In the genomic region with DNA sequence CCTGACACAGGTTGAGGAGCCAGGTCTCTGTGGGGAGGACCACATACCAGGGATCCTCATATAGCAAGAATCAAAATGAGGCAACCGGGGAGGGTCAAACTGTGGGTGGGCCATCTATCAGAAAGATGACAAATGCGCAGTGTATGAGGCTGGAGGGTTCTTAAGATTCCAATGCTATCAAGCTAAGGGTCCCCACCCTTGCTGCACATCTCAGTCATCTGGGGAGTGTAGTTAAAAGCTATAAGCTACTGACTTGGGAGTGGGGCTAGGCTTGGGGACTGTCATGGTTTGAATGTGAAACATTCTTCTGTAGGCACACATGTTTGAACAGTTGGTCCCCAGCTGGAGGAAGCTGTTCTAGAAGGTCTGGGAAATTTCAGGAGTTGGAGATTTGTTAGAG, we compare ENCODE assay signal across 31 mouse cellular contexts.
DNase-seq lines count a peak whose midpoint lies in the region; ATAC-seq and TF ChIP-seq lines count a peak whose summit lies in the region.
"Had no signal": no experiment of that assay in that cellular context is flagged by ENCODE, and none has a peak within 500 bp of the region (broad histone marks: within the 10 kb centered on the region; RNA-seq: fewer than 3 reads in every experiment).

No protein-coding gene starts in this region.

- no peak for DNase-seq in frontal cortex, postnatal 36 days (ENCODE audit: low spot score in 2 of 2)
- no peak for DNase-seq in heart, postnatal 14 days
- DNase-seq in layer of hippocampus, adult 11-12 months (ENCODE audit: low spot score), result peak; percentile 21
- no peak for DNase-seq in layer of hippocampus, postnatal 25 days (ENCODE audit: extremely low spot score in 1 of 2, low spot score in 1 of 2)
- peak; percentile 32 for DNase-seq in lung, postnatal 0 days (ENCODE audit: low spot score)
- no peak for DNase-seq in lung, postnatal 4 days
- DNase-seq: adrenal gland, adult 8-10 months; cerebellum, adult 8-10 months; cerebellum, postnatal 25 days; gastrocnemius, adult 2 months; gastrocnemius, postnatal 36 days; heart, adult 2 months; kidney, adult 8-10 months; kidney, postnatal 14 days; layer of hippocampus, postnatal 36 days; left cerebral cortex, postnatal 4 days; liver; lung, adult 2 months; midbrain, embryonic 14.5 days; retina, postnatal 1 day; right cerebral cortex, postnatal 14 days; thymus, postnatal 14 days had no signal

- TF ChIP-seq EP300 in lung, postnatal 0 days (IDR thresholded peaks at IDR 0.05), result peak; percentile 70

- no peak overlapping the region for H3K27ac ChIP-seq in heart, embryonic 15.5 days
- H3K27ac ChIP-seq in lung, postnatal 0 days (ENCODE audit: low read length), result no peak overlapping the region
- H3K27ac ChIP-seq: gastrocnemius, adult 2 months; heart, adult 2 months; liver, embryonic 14.5 days; neural tube, embryonic 15.5 days; stomach, embryonic 15.5 days had no signal

- no peak overlapping the region for H3K9ac ChIP-seq in heart, embryonic 15.5 days
- no peak overlapping the region for H3K9ac ChIP-seq in lung, postnatal 0 days (replicated peaks; ENCODE audit: low read depth)
- H3K9ac ChIP-seq: liver, embryonic 14.5 days; neural tube, embryonic 15.5 days; stomach, embryonic 15.5 days had no signal

- H3K9me3 ChIP-seq in heart, embryonic 15.5 days (replicated peaks), result no peaks in the 10 kb centered on the region
- H3K9me3 ChIP-seq in lung, postnatal 0 days (ENCODE audit: low read length), result no peaks in the 10 kb centered on the region
- H3K9me3 ChIP-seq: neural tube, embryonic 15.5 days; stomach, embryonic 15.5 days had no signal

- intact Hi-C loops in heart, postnatal 14 days (cut with DNase I), result no loop called here

- H3K36me3 ChIP-seq in heart, embryonic 15.5 days, result no peaks in the 10 kb centered on the region
- 0 out of 2 replicates have a peak, but pooled peaks cover 3% of the 10 kb centered on the region for H3K36me3 ChIP-seq in lung, postnatal 0 days (ENCODE audit: insufficient read depth, low read length)
- H3K36me3 ChIP-seq: G1E; neural tube, embryonic 15.5 days; stomach, embryonic 15.5 days had no signal

- no peaks in the 10 kb centered on the region for H3K4me1 ChIP-seq in heart, embryonic 15.5 days (replicated peaks)
- H3K4me1 ChIP-seq in lung, postnatal 0 days (ENCODE audit: insufficient read depth, low read depth, low read length), result no peaks in the 10 kb centered on the region
- H3K4me1 ChIP-seq: stomach, embryonic 15.5 days had no signal

- no peak for TF ChIP-seq CTCF in lung, postnatal 0 days (IDR thresholded peaks at IDR 0.05)

- WGBS in heart, embryonic 15.5 days, result 45% methylated on average over 2 of the region's 2 CpGs
- 72% methylated on average over 2 of the region's 2 CpGs for WGBS in lung, postnatal 0 days

- ATAC-seq in frontal cortex, adult (ENCODE audit: low TSS enrichment), result peak; percentile 45; the same call in 1 of the 2 replicates
- peak; percentile 40; the same call in 1 of the 2 replicates for ATAC-seq in heart, embryonic 15.5 days (replicated peaks; ENCODE audit: insufficient number of reproducible peaks, insufficient read depth, low FRiP score, low read depth)
- peak; percentile 77 for ATAC-seq in lung, postnatal 0 days
- ATAC-seq: forebrain, embryonic 14.5 days; hindbrain, embryonic 16.5 days; intestine, embryonic 16.5 days had no signal

- no peak overlapping the region for H3K4me3 ChIP-seq in heart, embryonic 15.5 days
- no peak overlapping the region for H3K4me3 ChIP-seq in lung, postnatal 0 days (ENCODE audit: low read depth, low read length)
- H3K4me3 ChIP-seq: gastrocnemius, adult 2 months; heart, adult 2 months; neural tube, embryonic 15.5 days; stomach, embryonic 15.5 days had no signal

- H3K4me2 ChIP-seq in heart, embryonic 15.5 days, result no peak overlapping the region
- H3K4me2 ChIP-seq in lung, postnatal 0 days (replicated peaks; ENCODE audit: low read depth, low read length), result no peak overlapping the region
- H3K4me2 ChIP-seq: neural tube, embryonic 15.5 days; stomach, embryonic 15.5 days had no signal

- no peaks in the 10 kb centered on the region for H3K27me3 ChIP-seq in heart, embryonic 15.5 days
- no peaks in the 10 kb centered on the region for H3K27me3 ChIP-seq in lung, postnatal 0 days (replicated peaks; ENCODE audit: insufficient read depth, low read length)
- H3K27me3 ChIP-seq: neural tube, embryonic 15.5 days; stomach, embryonic 15.5 days had no signal

Comparison
In these comparisons a context has a peak if more than half of its experiments do, and no peak if none do; other contexts are left out.
1. DNase-seq: peak in layer of hippocampus, adult 11-12 months (single experiment) and lung, postnatal 0 days (single experiment); none in frontal cortex, postnatal 36 days (0 of 2), heart, postnatal 14 days (0 of 2), layer of hippocampus, postnatal 25 days (0 of 2) and lung, postnatal 4 days (0 of 2).
2. Peak in every context shown above with its lines, with median percentiles within 50 percentile points of each other: ATAC-seq.